Mouse (Mus musculus) lung, adult 18-20 months (tissue): ENCODE measurements at regions not wholly inside any gene's neighbourhood (a gene's known extent, or its start where the extent isn't known, plus 50 kb on each side); places are given as distances from the start of the nearest gene placed in this dataset.

Experiments used
- DNase-seq, 2 experiments: peaks; one replicate each; pipeline ENCODE4 v3.0.0; 2022; ENCODE audit warnings: mixed read lengths in 2 of 2

GRCm38 (mm10) chr9:93947053-93947452, 590.8 kb downstream of the 1190002N15Rik start:
- no peak for DNase-seq

GRCm38 (mm10) chr9:93940193-93940592, 597.7 kb downstream of the 1190002N15Rik start:
- no peak for DNase-seq

GRCm38 (mm10) chr9:93930684-93931083, 607.2 kb downstream of the 1190002N15Rik start:
- no peak for DNase-seq

GRCm38 (mm10) chr9:93889256-93889655, 648.6 kb downstream of the 1190002N15Rik start:
- no peak for DNase-seq

DNA sequence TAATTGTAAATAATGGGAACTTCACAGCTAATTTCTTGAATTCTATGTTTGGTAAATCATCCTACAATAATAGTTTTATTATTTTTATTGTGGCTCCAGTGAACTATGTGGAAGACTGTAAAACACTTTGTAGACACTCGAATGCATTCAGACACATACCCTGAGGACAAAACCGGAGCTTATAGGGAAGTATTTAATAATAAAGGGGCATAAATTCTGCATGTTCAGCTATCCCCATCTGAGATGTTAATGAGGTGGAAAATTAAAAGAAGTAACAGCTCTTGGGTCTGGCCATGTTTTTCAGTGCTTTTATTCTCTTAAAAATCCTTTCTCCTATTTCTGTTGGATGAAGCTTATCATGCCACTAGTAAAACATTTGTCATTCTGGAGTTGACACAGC, 657.8 kb downstream of the 1190002N15Rik start:
- no peak for DNase-seq

DNA sequence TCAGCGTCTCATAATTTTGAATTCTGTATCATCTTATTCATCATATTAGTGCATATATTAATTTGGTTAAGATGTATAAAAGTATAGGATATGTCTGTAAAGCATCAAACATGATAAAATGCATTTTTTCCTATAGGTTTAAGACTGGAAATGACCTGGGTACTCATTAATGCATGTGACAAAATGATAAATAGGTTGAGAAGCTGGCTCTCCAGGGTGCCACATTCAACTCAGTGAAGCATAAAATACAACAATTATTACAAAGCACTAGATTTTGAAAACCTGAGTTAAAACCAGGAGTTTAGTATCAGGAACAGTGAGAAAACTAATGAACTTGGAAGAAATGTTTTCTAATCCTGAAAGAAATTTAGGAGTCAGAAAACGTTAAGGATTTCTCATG, 658.3 kb downstream of the 1190002N15Rik start:
- no peak for DNase-seq

- DNase-seq = no peak
Measured at GRCm38 (mm10) chr9:93870778-93871177, 667.1 kb downstream of the 1190002N15Rik start.

- DNase-seq = no peak
Measured at GRCm38 (mm10) chr9:93857937-93858336, 679.9 kb downstream of the 1190002N15Rik start.

- DNase-seq = no peak
Measured at GRCm38 (mm10) chr9:93846411-93846810, 691.5 kb downstream of the 1190002N15Rik start.

DNA sequence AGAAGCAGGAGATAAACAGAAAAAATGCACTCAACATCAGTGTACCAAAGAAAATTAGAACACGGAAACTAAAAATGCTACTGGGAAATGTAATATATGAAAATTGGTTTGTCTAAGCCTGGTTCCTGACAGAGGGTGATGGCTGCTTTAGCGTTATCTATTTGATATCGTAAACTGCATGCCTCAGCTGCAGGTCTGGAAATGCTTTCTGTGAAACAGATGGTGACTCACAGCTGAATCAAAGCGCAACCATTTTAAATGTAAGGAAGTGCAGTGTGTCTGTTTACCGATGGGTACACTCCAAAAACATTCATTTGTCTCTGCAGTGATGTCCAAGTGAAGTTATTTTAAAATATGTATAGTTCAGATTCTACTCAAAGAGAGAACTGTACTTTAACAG, 694.0 kb downstream of the 1190002N15Rik start:
- DNase-seq = no peak
